Mouse (Mus musculus) mature B cell (primary cell): ENCODE data around the gene Dennd5b.

ENCODE experiments used
- in situ Hi-C: fragments of 300-500 bp; cut with MboI; formaldehyde crosslinking; loops from 2 replicates; pipeline ENCODE4 v1.14.3; 2019

The Dennd5b gene

GRCm38 (mm10) chr6:149101076-149101942 is at the start of gene Dennd5b:
Gene Dennd5b (minus strand): TSS chr6:149101680.
- in situ Hi-C loops = no loop called here

GRCm38 (mm10) chr6:149148436-149149229 is 47.2 kb upstream of the Dennd5b start:
- in situ Hi-C loops = no loop called here

DNA sequence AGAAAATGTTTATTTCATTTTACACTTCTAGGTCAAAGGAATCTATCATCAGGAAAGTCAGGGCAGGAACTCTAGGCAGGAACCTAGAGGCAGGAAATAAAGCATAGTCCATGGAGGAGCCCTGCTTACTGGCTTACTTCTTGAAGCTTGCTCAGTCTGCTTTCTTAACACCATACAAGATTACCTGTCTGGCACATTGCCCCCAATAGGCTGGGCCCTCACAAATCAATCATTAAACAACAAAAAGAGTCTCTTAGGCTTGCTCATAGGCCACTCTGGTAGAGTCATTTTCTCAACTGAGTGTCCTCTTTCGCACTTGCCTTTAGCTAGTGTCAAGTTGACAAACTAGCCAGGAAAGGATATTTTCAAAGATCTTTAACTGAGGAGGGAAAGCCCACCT is 43.7 kb upstream of the Dennd5b start:
- in situ Hi-C loops = no loop called here

- in situ Hi-C loops = no loop called here
Observed at GRCm38 (mm10) chr6:149141393-149142173, 40.1 kb upstream of the Dennd5b start.

DNA sequence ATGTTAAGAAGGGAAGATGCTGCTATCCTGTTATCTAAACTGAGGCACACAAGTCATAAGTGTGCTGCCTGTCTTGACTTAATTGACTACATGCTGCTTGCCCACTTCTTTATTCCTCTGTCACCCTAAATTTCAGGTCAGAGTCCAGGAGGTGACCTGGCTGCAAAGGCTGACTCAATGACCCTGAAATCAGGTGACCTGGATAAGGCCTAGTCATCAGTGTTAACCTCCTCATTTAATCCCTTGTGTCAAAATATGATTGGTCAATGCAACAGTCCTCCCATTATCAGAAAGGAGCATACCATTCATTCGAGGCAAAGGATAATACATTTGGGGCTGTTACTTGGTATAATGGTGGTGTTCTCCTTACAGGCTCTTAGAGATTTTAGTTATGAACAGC is 38.0 kb upstream of the Dennd5b start, which contains the start of gene Etfbkmt:
TSS of gene Etfbkmt (plus strand) at position 379 of the 400 bp plus-strand sequence.
- in situ Hi-C loops = loop anchor here (5.0 kb wide), 1 partner anchor 238 kb away; no protein-coding TSS in a partner anchor

DNA sequence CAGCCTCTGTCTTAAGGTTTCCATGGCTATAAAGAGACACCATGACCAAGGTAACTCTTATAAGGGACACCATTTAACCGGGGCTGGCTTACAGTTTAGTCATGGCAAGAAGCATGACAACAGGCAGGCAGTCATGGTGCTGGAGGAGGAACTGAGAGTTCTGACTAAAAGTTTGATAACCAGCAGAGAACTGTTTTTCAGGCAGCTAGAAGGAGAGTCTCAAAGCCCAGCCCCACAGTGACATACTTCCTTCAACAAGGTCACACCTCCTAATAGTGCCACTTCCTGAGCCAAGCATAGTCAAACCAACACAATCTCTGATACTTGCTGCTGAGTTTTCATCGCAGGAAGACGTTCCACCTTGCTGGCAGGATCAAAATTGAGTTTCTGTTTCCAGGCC is 37.5 kb upstream of the Dennd5b start:
- in situ Hi-C loops = loop anchor here (5.0 kb wide), 1 partner anchor 238 kb away; no protein-coding TSS in a partner anchor

GRCm38 (mm10) chr6:149137936-149138335 is 36.5 kb upstream of the Dennd5b start:
- in situ Hi-C loops = loop anchor here (5.0 kb wide), 1 partner anchor 239 kb away; no protein-coding TSS in a partner anchor

- in situ Hi-C loops = loop anchor here (5.0 kb wide), 1 partner anchor 242 kb away; no protein-coding TSS in a partner anchor
Observed at GRCm38 (mm10) chr6:149135631-149136030, 34.2 kb upstream of the Dennd5b start.

GRCm38 (mm10) chr6:149134391-149135150 is 33.1 kb upstream of the Dennd5b start:
- in situ Hi-C loops = loop anchor here (5.0 kb wide), 1 partner anchor 243 kb away; no protein-coding TSS in a partner anchor

GRCm38 (mm10) chr6:149132311-149133077 is 31.0 kb upstream of the Dennd5b start:
- in situ Hi-C loops = no loop called here

GRCm38 (mm10) chr6:149131111-149131510 is 29.6 kb upstream of the Dennd5b start:
- in situ Hi-C loops = no loop called here

GRCm38 (mm10) chr6:149129870-149130269 is 28.4 kb upstream of the Dennd5b start, which contains the start of gene Gm10203:
Gene Gm10203 (plus strand): TSS chr6:149130170.
- in situ Hi-C loops = loop anchor here (5.0 kb wide), 1 partner anchor 73 kb away; no protein-coding TSS in a partner anchor

DNA sequence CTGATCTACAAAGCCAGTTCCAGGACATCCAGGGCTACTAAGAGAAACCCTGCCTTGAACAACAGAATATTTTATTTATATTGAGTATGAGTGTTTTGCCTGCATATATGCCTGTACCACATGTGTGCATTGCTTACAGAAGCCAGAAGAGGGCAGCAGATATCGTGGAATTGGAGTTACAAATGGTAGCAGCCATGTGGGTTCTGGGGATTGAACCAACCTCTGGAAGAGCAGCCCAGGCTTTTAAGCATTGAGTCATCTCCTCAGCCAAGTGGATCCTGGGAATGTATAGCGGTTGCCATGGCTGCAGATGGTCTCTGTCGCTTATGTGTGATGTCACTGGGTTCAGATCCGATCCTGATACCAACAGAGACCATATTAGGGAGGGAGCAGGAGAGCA is 25.2 kb upstream of the Dennd5b start:
- in situ Hi-C loops = loop anchor here (5.0 kb wide), 1 partner anchor 69 kb away; no protein-coding TSS in a partner anchor

DNA sequence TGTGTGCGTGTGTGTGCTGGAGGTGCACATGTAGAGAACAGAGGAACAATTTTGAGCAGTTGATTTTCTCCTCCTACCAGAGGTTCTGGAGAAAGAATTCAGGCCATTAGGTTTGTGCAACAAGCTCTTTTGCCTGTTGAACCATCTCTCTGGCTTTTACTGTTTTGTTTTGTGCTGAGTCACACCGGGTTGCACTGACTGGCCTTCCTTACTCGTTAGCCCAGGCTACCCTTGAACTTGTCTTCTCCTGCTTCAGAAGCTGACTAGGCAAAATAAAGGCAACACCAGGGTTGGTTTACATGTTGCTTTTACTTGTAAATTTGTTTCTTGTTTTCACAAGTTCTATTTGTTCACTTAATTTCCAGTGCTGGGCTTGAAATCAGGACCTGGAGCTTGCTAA is 21.6 kb upstream of the Dennd5b start:
- in situ Hi-C loops = no loop called here

DNA sequence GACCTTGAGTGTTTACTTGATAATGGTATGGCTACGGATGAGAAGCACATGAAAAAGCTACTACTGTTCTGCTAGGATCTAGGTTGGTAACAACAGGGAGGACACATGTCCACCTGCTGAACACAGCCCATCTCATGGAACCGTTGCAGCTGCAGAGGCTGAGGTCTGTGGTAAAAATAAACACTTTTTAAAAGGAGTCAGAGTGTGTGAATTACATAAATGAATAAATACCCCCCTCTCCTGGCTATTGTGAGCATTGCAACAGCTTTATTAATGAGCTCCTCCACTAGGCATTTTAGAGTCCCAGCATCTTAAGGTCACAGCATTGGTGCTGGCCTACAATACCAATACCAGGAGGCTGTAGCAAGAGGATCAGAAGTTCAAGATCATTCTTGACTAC is 18.4 kb upstream of the Dennd5b start:
- in situ Hi-C loops = no loop called here

GRCm38 (mm10) chr6:149118935-149119334 is 17.5 kb upstream of the Dennd5b start:
- in situ Hi-C loops = no loop called here

GRCm38 (mm10) chr6:149116992-149117391 is 15.5 kb upstream of the Dennd5b start:
- in situ Hi-C loops = no loop called here

- in situ Hi-C loops = no loop called here
Observed at GRCm38 (mm10) chr6:149108909-149109308, 7.4 kb upstream of the Dennd5b start.

DNA sequence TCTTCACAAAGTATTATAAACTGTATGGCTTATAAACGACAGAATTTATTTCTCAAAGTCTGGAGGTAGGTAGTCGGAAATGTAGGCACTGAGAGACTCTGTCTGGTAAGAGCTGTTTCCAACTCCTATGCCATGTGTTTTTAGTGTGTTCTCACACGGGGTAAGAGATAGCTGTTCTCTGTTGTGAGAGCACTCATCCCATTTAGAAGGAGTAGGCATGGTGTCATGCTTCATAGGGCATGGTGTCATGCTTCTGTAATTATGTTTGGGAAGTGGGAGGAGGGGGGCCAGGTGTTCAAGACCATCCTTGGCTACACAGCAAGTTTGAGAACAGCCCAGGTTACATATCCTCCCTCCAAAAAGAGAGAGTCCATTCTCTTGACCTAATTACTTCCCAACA is 6.1 kb upstream of the Dennd5b start:
- in situ Hi-C loops = no loop called here

GRCm38 (mm10) chr6:149103451-149103850 is 2.0 kb upstream of the Dennd5b start:
- in situ Hi-C loops = no loop called here
